Mouse (Mus musculus) CH12.LX (cell line): ENCODE results near the gene Gse1. TPM values are rescaled to one million over a fixed set of nuclear protein-coding genes. Genes with fewer than 3 reads are reported as not detected.

Experiments used
- DNase-seq: peaks from one replicate; pipeline ENCODE4 v3.0.0-alpha.2; 2013; ENCODE audit errors: extremely low read depth
- H3K27ac ChIP-seq: 2 replicates; pipeline ENCODE4 v1.5.1; 2012; ENCODE audit warnings: low read depth, mild to moderate bottlenecking, control low read depth, moderate library complexity; ENCODE audit not compliant: insufficient read depth
- H3K27me3 ChIP-seq: replicated peaks from 2 replicates; pipeline ENCODE3; 2012; ENCODE audit warnings: inconsistent platforms
- H3K36me3 ChIP-seq, 2 experiments: replicated peaks in 1 of 2; 2 replicates each; pipeline versions ENCODE3 to v1.6.1; 2012; ENCODE audit warnings: inconsistent platforms in 1 of 2, low read length in 1 of 2, mild to moderate bottlenecking in 1 of 2, mixed read lengths in 1 of 2, moderate library complexity in 1 of 2; ENCODE audit not compliant: control insufficient read depth in 1 of 2, insufficient read depth in 1 of 2
- H3K4me1 ChIP-seq, 2 experiments: 2 replicates each; pipeline ENCODE4 v1.6.1; 2012; ENCODE audit warnings: inconsistent platforms in 1 of 2, moderate library complexity in 1 of 2; ENCODE audit not compliant: insufficient read depth in 2 of 2, control insufficient read depth in 1 of 2
- H3K4me2 ChIP-seq: 2 replicates; pipeline ENCODE4 v1.6.1; 2012; ENCODE audit warnings: low read depth, mild to moderate bottlenecking, control low read depth; ENCODE audit not compliant: poor library complexity, insufficient read depth, severe bottlenecking
- H3K4me3 ChIP-seq, 3 experiments: fragments of 150-350 bp in 1 of 3; sonication (generic) in 1 of 3; replicated peaks in 1 of 3; 2 replicates each; pipeline versions ENCODE3 to v1.5.1; 2011 to 2012; ENCODE audit warnings: low read depth in 2 of 3, low read length in 2 of 3, mild to moderate bottlenecking in 2 of 3, moderate library complexity in 2 of 3, control low read depth in 1 of 3, improper control_type of control experiment in 1 of 3, inconsistent platforms in 1 of 3, mixed read lengths in 1 of 3; ENCODE audit not compliant: poor library complexity in 1 of 3
- H3K79me2 ChIP-seq: replicated peaks from 2 replicates; pipeline ENCODE4 v1.6.1; 2012; ENCODE audit warnings: mild to moderate bottlenecking, moderate library complexity; ENCODE audit not compliant: control insufficient read depth, poor library complexity, insufficient read depth, severe bottlenecking; ENCODE audit errors: extremely low read depth
- H3K9ac ChIP-seq: 2 replicates; pipeline ENCODE4 v1.6.1; 2012; ENCODE audit warnings: low read depth, mild to moderate bottlenecking, control low read depth, moderate library complexity; ENCODE audit not compliant: insufficient read depth
- H3K9me3 ChIP-seq: replicated peaks from 2 replicates; pipeline ENCODE3; 2012; ENCODE audit warnings: low read length, inconsistent platforms, mixed read lengths
- CHD1 ChIP-seq: IDR thresholded peaks from 2 replicates; pipeline ENCODE4 v1.6.1; 2012; ENCODE audit warnings: low read depth, low read length, improper control_type of control experiment, inconsistent platforms
- CHD2 ChIP-seq: IDR thresholded peaks from 2 replicates; pipeline ENCODE4 v1.6.1; 2011; ENCODE audit warnings: low read length, improper control_type of control experiment
- CTCF ChIP-seq, 2 experiments: IDR thresholded peaks in 1 of 2; conservative IDR thresholded peaks in 1 of 2; 2 replicates each; pipeline ENCODE4 v1.5.1; 2011 to 2012; ENCODE audit warnings: low read depth in 2 of 2, low read length in 2 of 2, improper control_type of control experiment in 1 of 2, inconsistent platforms in 1 of 2, mild to moderate bottlenecking in 1 of 2, moderate library complexity in 1 of 2
- GABPA ChIP-seq: IDR thresholded peaks from 2 replicates; pipeline ENCODE4 v1.6.1; 2012; ENCODE audit warnings: low read depth, low read length, improper control_type of control experiment, inconsistent platforms; ENCODE audit not compliant: insufficient replicate concordance
- JUN ChIP-seq: IDR thresholded peaks from 2 replicates; pipeline ENCODE4 v1.6.1; 2011; ENCODE audit warnings: low read depth, mild to moderate bottlenecking, low read length, improper control_type of control experiment, moderate library complexity; ENCODE audit not compliant: insufficient read depth
- MAX ChIP-seq: IDR thresholded peaks from 2 replicates; pipeline ENCODE4 v1.6.1; 2011; ENCODE audit warnings: low read length, improper control_type of control experiment
- NRF1 ChIP-seq: IDR thresholded peaks from 2 replicates; pipeline ENCODE4 v1.6.1; 2014; ENCODE audit warnings: low read depth, mild to moderate bottlenecking, inconsistent platforms, low read length, improper control_type of control experiment, moderate library complexity
- PAX5 ChIP-seq: IDR thresholded peaks from 2 replicates; pipeline ENCODE4 v1.6.1; 2012; ENCODE audit warnings: low read length, inconsistent platforms, mixed read lengths
- POLR2A ChIP-seq: IDR thresholded peaks from 2 replicates; pipeline ENCODE4 v1.6.1; 2011; ENCODE audit warnings: low read depth, mild to moderate bottlenecking, improper control_type of control experiment, low read length
- POLR2AphosphoS2 ChIP-seq: IDR thresholded peaks from 2 replicates; pipeline ENCODE4 v1.6.1; 2011; ENCODE audit warnings: low read depth, low read length, improper control_type of control experiment
- TBP ChIP-seq: conservative IDR thresholded peaks from 2 replicates; pipeline ENCODE4 v1.6.1; 2011; ENCODE audit warnings: low read depth, low read length, improper control_type of control experiment
- UBTF ChIP-seq: IDR thresholded peaks from 2 replicates; pipeline ENCODE4 v1.6.1; 2012; ENCODE audit warnings: low read depth, mild to moderate bottlenecking, inconsistent platforms, low read length, improper control_type of control experiment, moderate library complexity
- USF1 ChIP-seq: IDR thresholded peaks from 2 replicates; pipeline ENCODE4 v1.6.1; 2014; ENCODE audit warnings: low read depth, mild to moderate bottlenecking, inconsistent platforms, low read length, improper control_type of control experiment
- ZC3H11A ChIP-seq: IDR thresholded peaks from 2 replicates; pipeline ENCODE4 v1.6.1; 2012; ENCODE audit warnings: low read depth, mild to moderate bottlenecking, inconsistent platforms, low read length, improper control_type of control experiment
- ZKSCAN1 ChIP-seq: IDR thresholded peaks from 2 replicates; pipeline ENCODE4 v1.6.1; 2012; ENCODE audit warnings: low read depth, inconsistent platforms, low read length, improper control_type of control experiment, borderline replicate concordance
- ZMIZ1 ChIP-seq: IDR thresholded peaks from 2 replicates; pipeline ENCODE4 v1.6.1; 2012; ENCODE audit warnings: low read depth, mild to moderate bottlenecking, inconsistent platforms, low read length, improper control_type of control experiment
- ZNF384 ChIP-seq: IDR thresholded peaks from 2 replicates; pipeline ENCODE4 v1.6.1; 2012; ENCODE audit warnings: low read depth, low read length, improper control_type of control experiment, inconsistent platforms
- dilution Hi-C: fragments of 300-500 bp; cut with MboI; formaldehyde crosslinking; loops from 2 replicates; pipeline ENCODE4 v1.14.3; 2020; ENCODE audit warnings: low sequenced_read_pairs; ENCODE audit not compliant: extremely low pct_unique_long_range_greater_than_20kb, extremely low pct_ligation_motif_present
- in situ Hi-C: fragments of 300-500 bp; cut with MboI; formaldehyde crosslinking; loops from 3 replicates; pipeline ENCODE4 v1.14.3; 2019; ENCODE audit warnings: low sequenced_read_pairs, low pct_ligation_motif_present, low pct_unique_long_range_greater_than_20kb, mixed read lengths
- polyA plus RNA-seq: library from polyadenylated mRNA; unstranded; fragments of >175 nt; gene quantifications from 2 replicates; pipeline ENCODE4 v1.2.1, GENCODE M21; 2012; ENCODE audit warnings: low read depth; ENCODE audit not compliant: insufficient read length
- total RNA-seq, 2 experiments: library from RNA; depleted of rRNA; stranded (reverse); fragments of 300-350 nt in 1 of 2; fragments of >200 nt in 1 of 2; gene quantifications; 2 replicates each; pipeline ENCODE4 v1.2.3; 2012 to 2014

Gse1 gene
- total and polyA plus RNA-seq, 3 experiments: 1.3 to 9.8 (median 8.5) TPM

GRCm38 (mm10) chr8:120342847-120343548 lies 114.7 kb downstream of the Gse1 start:
- no peak for TF ChIP-seq ZKSCAN1
- no peak for TF ChIP-seq PAX5
- no peak for TF ChIP-seq USF1
- no peak for TF ChIP-seq NRF1
- TF ChIP-seq JUN: no peak
- no peak for TF ChIP-seq POLR2A
- TF ChIP-seq UBTF: no peak
- no peak for TF ChIP-seq ZC3H11A
- no peak overlapping the region for H3K4me2 ChIP-seq
- no peak overlapping the region for H3K4me3 ChIP-seq
- in situ Hi-C loops: no loop called here
- dilution Hi-C loops: no loop called here
- DNase-seq: no peak
- H3K79me2 ChIP-seq: no peaks in the 10 kb centered on the region
- H3K27me3 ChIP-seq: peaks cover 1% of the 10 kb centered on the region
- peaks cover 9 to 38% of the 10 kb centered on the region in 2 experiments for H3K4me1 ChIP-seq
- H3K36me3 ChIP-seq: peaks cover 0 to 6% of the 10 kb centered on the region in 2 experiments
- H3K9me3 ChIP-seq: peaks cover 17% of the 10 kb centered on the region
- no peak overlapping the region for H3K9ac ChIP-seq
- no peak overlapping the region for H3K27ac ChIP-seq

- peaks cover 0 to 6% of the 10 kb centered on the region in 2 experiments for H3K36me3 ChIP-seq
- H3K79me2 ChIP-seq: no peaks in the 10 kb centered on the region
- H3K27me3 ChIP-seq: peaks cover 1% of the 10 kb centered on the region
- peaks cover 15 to 44% of the 10 kb centered on the region in 2 experiments for H3K4me1 ChIP-seq
- H3K9ac ChIP-seq: no peak overlapping the region
- H3K4me3 ChIP-seq: no peak overlapping the region
- no peak overlapping the region for H3K27ac ChIP-seq
- H3K4me2 ChIP-seq: no peak overlapping the region
- in situ Hi-C loops: no loop called here
- dilution Hi-C loops: no loop called here
- TF ChIP-seq CHD1 (no peak), GABPA (no peak), CHD2 (no peak), POLR2AphosphoS2 (no peak), TBP (no peak), MAX (no peak)
- TF ChIP-seq, all 38 proteins: peak for 0
- no peak for DNase-seq
- H3K9me3 ChIP-seq: peaks cover 12% of the 10 kb centered on the region
Observed at GRCm38 (mm10) chr8:120343582-120343981, 115.3 kb downstream of the Gse1 start.

GRCm38 (mm10) chr8:120344166-120344565 lies 115.9 kb downstream of the Gse1 start:
- TF ChIP-seq ZNF384: no peak
- no peak for TF ChIP-seq CTCF (conservative IDR thresholded peaks at IDR 0.05 in 1 of 2, IDR thresholded peaks at IDR 0.05 in 1 of 2; ENCODE audit: low read depth in 2 of 2, low read length in 2 of 2)
- no peak for TF ChIP-seq ZMIZ1
- TF ChIP-seq MAX: no peak
- no peak for TF ChIP-seq JUN
- no peak for TF ChIP-seq TBP
- TF ChIP-seq CHD1: no peak
- TF ChIP-seq ZC3H11A: no peak
- no peaks in the 10 kb centered on the region for H3K79me2 ChIP-seq
- H3K27me3 ChIP-seq: peaks cover 1% of the 10 kb centered on the region
- no peak overlapping the region for H3K4me3 ChIP-seq
- no peak overlapping the region for H3K27ac ChIP-seq
- H3K4me2 ChIP-seq: no peak overlapping the region
- dilution Hi-C loops: no loop called here
- peaks cover 17 to 48% of the 10 kb centered on the region in 2 experiments for H3K4me1 ChIP-seq
- no peak overlapping the region for H3K9ac ChIP-seq
- peaks cover 0 to 6% of the 10 kb centered on the region in 2 experiments for H3K36me3 ChIP-seq
- DNase-seq: no peak
- in situ Hi-C loops: no loop called here
- peaks cover 6% of the 10 kb centered on the region for H3K9me3 ChIP-seq
